Mouse (Mus musculus): ENCODE results near the gene Ciart.
"Not testable (repeated sequence)": the region's sequence is repeated elsewhere in the genome, so short reads cannot be mapped to it uniquely, and the experiment has no call there.

Ciart gene

DNA sequence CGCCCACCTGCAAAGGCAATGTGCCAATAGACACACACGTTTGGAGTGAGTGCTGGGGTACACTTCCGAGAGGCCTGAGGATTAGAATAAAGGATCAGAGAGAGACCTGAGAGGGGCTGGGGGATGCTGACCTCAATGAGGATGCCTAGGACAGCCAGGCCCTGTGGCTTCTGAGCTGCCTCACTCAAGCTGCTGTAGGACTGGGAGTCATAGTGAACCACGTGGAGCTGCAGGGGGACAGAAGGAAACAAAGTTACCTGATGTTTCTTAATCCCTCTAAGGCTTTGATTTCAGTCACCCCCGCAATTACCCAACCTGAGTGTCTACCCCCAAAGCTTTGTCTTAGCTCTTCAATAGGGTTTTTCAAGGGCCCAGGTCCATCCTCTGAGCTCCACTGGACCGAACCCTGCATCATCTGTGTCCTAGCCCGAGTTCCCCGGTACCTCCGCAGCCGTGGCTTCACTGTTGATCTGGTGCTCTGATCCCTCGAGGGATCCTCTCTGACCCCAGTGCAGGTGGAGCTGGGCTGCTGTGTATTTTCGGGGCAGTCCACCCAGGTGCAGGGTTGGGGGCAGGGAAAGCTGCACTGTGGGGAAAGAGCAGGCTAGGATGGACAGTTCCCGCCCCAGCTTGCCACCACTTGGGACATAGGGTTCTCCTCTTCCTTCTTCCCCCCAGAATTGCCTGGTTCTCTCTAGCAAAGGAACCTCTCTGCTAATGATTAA is 17.9 kb upstream of the Ciart start:
- no peak for DNase-seq

DNA sequence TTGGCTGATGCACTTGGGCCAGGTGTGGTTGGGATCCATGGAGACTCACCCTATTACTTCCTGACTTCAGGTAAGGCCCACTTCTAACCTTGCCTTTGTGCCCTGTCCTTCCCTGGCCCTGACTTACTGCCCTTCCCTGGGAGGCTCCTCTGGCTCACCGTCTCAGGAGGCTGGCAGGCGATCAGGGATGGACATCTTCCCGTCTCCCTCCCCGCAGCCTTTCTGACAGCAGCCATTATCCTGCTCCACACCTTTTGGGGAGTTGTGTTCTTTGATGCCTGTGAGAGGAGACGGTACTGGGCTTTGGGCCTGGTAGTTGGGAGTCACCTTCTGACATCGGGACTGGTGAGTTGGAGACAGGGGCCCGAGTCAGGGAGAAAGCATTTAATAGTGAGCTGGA is 13.4 kb upstream of the Ciart start:
- DNase-seq, result not testable (repeated sequence)

DNA sequence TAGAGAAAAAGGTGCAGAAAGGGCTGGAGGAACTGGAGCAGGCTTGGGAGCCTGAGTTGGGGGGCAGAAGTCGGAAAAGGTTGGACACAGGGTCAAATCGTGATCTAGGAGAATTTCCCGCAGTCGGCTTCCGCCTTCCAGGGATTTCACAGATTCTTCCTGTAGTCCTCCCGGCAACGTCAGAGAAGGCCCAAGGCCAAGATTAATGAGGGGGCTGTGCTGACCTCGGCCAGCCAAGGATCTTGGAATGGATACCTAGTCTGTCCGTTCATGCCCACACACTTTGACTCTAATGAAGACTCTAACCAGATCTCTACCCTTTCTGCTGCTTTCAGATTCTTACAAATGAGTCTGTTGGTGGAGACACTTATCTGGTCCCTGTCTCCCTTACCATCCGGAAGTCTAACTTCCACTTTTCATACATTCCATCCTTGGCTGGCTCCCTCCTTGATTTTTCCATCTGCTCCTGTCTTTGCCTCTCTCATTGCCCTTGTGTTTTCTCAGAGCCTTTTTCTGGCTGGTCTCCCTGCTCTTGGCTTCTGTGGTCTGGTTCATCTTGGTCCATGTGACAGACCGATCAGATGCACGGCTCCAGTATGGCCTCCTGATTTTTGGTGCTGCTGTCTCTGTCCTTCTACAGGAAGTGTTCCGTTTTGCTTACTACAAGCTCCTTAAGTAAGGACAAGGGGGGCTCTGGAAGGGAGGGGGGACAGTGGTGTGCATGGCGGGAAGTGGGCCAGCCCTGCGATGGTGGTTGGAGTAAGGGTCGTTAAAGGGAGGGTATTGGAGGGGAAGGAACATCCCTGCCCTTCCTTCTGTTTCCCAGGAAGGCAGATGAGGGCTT is 12.5 kb upstream of the Ciart start:
- peak; percentile 71 for DNase-seq

DNA sequence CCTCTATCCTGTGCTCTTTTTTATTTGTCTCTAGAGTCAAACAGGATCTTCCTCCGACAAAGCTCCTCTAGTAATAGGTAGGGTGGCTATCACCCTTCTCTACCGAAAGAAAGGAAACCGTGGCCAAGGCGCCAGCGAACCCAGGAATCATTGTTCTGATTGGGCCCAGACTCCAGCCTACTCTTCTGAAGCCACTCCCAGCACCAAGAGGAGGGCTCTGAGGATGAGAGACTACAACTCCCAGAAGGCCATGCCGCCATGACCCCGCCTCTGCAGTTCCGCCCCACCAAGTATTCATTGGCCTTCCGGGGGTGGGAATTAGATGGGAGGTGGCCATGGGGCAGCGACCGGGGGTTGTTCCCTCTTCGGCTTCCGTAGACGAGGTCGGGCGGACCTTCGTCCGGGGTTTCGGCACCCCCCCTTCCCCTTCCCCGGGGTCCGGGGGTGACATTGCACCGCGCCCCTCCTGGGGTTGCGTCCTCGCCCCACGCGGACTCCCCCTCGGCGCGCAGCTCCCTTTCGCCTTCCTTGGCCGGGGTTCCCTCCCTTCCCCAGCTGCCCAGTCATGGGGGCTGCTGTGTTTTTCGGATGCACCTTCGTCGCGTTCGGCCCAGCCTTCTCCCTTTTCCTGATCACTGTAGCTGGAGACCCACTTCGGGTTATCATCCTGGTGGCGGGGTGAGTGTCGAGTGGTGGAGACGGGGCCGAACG is 11.7 kb upstream of the Ciart start, which contains the start of gene Aph1a:
Gene Aph1a, plus strand, starts transcription at position 364 of the 711 bp plus-strand sequence.
- DNase-seq, result peak; percentile 99

DNA sequence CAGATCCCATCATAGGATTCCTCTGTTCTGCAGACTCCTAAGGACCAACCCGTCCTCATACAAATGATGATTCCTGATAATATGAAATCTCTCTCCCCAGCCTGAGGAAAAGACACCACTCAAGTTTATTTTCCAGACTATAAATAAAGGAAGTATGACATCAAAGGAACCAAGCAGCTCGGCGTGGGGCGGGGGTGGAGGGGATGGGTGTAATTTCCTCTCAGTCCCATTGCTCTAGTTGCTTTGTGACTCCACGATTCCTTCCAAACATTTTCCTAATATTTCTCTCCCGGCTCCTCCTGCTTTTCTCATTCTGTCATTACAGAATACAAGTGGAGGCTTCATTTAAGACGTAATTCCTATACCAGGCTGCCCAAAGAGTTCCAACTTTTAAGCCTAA is 11.1 kb upstream of the Ciart start:
- DNase-seq, result no peak

DNA sequence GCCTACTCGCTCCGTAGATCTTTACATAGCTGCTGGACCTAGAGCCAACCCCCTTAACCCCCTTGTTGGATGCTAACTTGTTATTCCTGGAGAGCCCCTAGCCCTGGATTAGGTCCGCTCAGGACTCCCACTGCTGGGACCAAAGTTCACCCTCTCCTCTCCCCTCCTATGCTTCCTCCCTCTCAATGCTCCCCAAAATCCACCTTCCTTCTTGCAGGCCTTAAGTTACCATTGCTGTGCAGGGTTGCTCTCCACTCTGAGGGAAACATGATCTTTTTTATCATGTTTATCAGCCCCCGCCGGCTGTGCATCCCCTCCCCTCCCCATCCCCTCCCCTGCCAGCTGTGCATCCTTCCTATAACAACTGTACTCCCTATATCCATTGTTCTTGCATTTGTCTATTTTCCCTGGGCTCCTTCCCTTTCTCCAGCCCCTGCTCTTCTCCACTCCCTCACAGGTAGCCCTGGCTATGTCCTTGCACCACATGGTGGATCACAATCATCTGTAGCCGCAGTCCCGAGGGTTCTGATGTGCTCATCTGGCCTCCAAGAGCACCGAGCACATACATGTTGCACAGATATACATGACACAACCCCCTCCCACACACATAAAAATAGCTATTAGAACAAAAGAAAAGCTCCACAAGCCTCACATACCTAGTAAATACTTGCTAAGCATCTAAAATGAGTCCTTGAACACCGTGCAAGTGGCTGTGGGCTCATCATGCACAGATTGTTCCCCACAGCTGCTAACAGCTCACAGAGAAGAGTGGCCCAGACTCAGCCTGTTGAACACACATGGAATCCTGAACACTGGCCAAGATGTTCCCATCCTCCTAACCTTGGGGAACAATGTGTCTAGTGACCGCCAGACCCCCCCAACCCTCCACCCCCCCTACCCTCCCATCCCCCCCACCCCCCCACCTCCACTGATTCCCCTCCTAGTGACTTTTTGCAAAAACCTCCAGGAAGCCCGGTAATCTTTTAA is 10.3 kb upstream of the Ciart start:
- DNase-seq, result no peak

DNA sequence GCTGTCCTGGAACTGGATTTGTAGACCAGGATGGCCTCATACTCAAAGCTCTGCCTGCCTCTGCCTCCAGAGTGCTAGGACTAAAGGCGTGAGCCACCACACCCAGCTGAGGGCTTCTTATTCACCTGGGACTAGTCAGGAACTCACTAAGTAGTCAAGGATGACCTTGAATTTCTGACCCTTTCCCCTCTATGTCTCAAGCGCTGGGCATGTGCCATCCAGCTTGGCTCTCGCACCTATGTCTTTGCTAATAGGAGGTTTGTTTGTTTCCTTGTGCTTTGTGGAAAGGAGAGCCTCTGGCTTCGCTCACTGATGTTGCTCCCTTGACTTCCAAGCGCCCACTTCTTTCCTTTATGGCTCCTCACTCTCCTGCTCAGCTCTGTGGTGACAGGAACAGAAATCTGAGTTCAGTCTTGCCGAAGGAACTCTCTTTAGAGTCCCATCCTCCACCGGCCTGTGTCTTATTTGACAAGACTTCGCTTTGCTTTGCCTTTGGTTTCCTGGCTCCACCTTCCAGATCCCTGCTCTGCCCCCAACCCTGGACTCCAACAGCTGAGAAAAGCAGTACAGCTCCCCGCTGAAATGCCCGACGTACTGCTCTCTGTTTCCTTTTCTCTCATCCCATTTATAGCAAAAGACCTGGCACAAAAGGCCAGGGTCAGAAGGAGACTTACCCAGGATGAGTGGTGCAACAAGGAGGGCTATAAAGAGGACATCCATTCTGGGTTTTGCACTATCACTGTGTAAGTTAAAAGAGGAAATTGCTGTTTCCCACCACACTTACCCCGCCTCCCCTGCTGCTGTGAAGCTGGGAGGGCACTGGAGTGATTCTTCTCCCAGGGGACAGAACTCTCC is 9.4 kb upstream of the Ciart start, which contains the start of gene BC028528:
Gene BC028528, minus strand, starts transcription at position 795 of the 855 bp plus-strand sequence.
- DNase-seq, result no peak

DNA sequence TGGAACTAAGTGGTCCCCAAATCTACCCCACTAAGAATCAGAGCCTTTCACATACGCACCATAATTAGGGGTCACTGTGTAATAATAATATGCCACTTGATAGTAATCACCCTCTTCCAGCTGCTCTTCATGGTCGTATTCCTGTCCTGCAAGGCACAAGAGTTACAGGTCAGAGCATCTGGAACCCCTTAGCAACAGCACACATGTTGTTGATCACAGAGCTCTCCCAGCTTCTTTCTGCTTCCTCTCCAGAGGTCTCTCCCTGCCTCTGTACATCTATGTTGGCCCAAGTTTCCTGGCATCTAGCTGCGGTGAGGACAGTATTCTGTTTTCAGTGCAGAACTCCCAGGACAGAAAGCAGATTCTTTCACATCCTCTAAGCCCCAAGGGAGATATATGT is 7.6 kb upstream of the Ciart start:
- no peak for DNase-seq

DNA sequence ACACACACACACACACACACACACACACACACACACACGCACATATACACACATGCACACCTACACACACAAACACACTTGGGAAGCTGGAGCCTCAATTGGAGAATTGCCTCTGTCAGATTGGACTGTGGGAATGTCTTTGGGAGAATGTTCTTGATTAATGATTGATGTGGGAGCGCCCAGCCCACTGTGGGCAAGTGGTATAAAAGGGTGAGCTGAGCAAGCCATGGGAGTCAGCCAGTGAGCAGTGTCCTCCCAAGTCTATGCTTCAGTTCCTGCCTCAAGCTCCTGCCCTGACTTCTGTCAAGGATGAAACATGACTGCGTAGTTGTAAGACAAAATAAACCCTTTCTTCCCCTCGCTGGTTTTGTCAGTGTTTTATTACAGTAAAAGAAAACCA is 5.5 kb upstream of the Ciart start:
- no peak for DNase-seq

DNA sequence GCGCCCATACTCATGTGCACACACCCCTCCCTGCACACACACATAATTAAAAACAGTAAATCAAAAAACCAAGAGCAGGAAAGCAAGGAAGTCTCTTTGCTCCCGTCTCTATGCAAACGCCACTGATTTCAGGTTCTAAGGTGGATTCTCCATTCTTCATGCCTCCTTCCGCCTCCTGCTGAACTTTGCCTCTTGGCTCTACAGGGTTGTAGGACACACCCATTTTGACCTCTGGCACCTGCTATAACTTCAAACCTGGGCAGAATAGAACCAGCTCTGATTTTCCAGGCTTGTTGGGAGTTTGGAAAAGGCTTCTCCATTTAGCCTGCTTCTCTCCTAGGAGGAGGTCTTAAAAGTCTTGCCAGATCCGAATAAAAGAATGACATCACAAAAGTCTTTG is 2.3 kb upstream of the Ciart start:
- DNase-seq, result no peak

DNA sequence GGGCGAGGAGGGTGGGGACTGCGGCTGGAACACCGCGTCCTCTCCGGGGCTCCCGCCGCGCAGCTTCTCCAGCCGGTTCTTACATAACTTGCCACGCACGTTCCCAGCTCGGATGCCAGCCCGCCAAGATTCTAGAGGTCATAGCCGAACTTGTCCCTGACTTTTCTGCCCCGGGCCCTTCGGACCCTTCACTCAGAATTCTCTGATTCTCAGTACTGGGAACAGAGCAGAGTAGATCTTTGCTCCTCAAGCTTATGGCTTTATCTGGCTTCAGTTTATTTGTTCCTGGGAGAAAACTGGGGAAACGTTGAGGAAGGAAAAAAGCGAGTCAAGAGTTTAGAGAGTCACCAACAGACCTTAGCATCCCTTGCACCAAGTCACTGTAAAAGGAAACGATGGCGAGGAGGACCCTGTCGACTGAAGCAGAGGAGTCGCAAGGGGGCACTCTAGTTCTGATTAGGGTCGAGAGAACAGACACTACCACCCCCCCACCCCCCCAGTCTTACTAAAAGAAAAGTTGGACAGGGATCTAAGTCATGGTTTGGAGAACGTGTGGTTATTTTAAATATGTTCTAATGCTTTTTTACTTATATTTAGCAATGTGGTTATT is 870 bp upstream of the Ciart start:
- DNase-seq, result peak; percentile 70

DNA sequence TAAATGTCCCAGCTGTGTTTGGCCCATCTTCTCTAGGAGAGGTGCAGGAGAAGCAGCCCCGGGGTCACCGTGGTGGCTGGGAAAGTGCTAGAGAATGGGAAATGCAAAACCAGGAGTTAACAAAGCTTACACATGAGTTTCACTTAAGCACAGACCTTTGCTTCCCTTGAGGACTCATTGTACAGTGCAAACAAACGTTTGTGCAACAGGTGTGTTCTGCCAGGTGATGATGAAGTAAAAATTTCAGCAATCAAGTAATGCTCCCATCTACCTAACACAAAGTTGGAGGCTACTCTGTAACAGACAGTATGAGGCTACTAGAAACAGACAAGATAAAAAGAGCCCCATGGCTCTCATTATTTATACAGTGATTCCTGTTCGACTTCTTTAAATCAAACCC is 3.0 kb downstream of the Ciart start:
- no peak for DNase-seq

DNA sequence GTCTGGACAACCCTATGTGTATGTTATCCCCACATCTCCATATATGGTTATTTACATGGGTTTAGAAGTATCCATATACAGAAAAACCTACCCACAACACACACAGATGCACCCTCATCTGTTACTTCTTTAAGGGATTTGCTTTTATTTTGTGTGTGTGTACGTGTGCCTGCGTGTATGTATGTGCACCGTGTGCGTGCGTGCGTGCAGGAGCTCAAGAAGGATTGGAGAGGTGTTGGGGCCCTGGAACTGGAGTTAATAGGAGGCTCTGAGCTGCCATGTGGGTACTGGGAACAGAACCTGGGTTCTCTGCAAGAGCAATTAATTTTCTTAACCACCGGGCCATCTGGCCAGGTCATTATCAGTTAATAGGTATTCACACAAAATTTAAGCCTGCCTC is 10.0 kb downstream of the Ciart start:
- no peak for DNase-seq

DNA sequence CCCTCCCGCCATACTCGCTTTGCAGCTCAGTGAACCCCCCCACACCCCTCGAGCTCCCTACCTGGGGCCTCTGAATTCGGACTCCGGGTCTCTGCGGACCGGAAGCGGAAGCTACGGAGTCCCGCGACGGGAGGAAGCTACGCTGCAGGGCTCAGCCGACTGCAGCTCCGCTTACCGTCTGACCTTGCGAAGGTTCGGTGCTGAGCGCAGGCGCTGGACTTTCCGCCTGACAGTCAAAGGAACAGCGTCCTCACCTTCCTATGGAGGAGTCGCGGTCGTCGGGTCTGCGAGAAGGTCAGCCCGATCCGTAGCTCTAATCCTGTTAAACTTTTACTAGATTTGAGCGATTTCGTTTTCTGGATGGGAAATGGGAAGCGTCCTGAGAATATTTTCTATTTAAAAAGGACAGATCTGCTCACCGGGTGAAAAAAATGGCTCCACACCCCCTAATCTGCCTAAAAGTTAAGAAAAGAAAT is 10.6 kb downstream of the Ciart start, which contains the start of gene Mrps21:
Gene Mrps21, minus strand, starts transcription at position 128 of the 476 bp plus-strand sequence.
- DNase-seq, result peak; percentile 89

DNA sequence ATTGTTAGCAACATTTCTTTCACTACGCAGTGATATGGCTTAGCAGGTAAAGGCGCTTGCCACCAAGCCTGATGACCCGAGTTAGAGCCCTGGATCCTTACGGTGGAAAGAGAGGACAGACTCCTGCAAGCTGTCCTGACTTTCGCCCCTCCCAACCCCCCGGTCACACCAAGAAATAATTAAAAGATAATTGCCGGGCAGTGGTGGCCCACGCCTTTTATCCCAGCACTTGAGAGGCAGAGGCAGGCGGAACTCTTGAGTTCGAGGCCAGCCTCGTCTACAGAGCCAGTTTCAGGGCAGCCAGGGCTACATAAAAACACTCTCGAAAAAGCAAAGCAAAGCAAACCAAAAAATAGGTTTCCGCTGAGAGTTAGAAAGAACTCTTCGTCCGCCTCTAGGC is 11.1 kb downstream of the Ciart start:
- no peak for DNase-seq

DNA sequence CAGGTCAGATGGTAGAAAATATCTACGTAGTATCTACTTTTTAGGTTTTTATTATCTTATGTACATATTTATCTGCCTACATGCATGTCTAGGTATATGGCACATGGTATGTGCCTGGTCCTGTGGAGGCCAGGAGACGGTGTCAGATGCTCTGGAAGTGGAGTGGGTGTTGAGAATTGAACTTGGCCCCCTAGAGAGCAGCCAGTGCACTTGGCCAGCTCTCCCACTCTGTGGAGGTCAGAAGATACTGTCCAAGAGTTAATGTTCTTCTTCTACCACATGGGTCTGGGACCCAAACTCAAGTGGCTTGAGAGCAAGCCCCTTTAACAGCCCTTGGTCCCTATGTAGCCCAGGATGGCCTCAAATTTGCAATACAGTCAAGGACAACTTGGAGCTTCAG is 14.6 kb downstream of the Ciart start:
- DNase-seq, result no peak

DNA sequence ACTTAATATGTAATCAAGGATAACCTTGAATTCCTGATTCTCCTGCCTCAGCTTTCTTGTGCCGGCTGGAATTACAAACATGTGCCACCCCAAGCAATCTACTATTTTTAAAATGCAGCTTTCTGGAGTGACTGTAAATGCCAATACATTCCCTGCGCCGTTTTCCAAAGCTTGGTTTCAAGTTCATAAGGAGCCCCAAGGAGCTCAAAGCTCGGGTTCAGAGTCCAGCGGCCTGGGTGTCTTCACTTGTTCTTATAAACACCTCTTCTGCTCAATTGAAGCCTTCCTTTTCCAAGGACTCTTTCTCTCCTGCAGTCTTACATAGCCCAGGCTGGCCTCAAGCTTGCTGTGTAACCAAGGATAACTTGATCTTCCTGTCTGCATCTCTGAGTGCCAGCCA is 16.0 kb downstream of the Ciart start:
- no peak for DNase-seq

DNA sequence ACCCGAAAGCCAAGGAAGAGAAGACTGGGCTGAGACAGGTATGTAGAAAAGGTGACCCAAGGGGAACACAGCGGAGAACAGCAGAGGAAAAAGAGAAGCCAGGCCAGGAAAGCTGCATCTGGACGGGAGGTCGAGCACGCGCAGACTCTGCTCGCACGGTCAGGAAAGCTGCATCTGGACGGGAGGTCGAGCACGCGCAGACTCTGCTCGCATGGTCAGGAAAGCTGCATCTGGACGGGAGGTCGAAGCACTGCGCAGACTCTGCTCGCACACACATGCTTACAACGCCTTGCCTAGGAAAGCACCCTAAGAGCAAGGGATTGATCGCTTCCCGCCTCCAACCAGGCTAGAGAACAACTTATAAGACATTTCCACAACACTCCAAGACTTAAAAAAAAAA is 16.5 kb downstream of the Ciart start:
- DNase-seq, result no peak

DNA sequence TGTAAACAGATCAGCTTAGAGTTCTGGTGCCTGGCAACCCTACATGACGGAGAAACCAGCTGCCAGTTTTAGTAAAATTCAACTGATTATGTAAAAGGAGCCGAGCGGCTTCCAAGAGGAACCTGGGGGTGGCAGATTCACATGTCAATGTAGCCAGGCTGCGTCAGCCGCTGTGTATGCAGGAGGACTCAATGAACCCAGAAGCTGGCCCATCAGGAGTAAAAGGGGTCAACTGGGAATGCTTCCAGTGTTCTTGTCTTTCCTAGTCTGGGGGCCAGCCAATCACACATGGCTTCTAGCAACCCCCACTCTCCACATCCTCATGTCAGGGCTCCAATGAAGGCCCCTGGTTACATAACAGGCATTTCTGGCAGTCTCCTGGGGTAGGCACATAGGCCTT is 17.0 kb downstream of the Ciart start:
- no peak for DNase-seq

DNA sequence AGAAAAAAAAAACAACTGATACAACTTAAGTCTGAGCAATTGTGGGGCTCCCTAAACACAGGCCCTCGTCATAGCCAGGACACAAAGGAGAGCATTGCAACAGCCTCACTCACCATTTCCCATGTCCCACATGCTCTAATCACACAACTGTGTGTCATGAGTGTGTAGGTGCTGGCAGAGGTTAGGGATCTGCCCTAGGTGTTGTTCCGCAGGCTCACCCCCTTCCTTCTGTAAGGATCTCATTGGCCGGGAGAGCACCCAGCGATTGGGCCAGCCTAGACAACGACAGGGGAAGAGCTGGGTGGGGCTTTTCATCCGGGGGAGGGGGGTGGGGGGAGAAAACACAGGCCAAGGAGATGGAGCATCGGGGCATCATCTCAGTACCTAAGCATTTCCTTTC is 18.5 kb downstream of the Ciart start:
- no peak for DNase-seq

DNA sequence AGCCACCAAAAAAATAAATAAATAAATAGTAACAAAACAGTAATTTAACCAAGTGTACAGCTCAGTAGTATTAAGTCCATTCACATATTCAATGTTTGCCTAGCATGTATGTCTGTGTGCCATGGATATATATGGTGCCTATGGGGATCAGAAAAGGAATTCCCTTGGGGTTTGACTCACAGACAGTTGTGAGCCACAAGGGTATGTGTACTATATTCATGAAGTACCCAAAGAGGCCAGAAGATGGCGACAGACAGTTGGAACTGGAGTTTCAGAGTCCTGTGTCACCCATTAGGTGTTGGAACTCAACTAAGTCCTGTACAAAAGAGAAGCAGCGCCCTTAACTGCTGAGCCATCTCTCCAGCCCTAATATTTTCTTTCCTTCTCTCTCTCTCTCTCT is 20.3 kb downstream of the Ciart start:
- peak; percentile 59 for DNase-seq
